Mouse (Mus musculus) cerebellum, postnatal 10 days (tissue): Measurements from ENCODE around the gene Gtf3a.
"Not testable (repeated sequence)": the region's sequence is repeated elsewhere in the genome, so short reads cannot be mapped to it uniquely, and the experiment has no call there.

ENCODE experiments used
- DNase-seq, 2 experiments: peaks; one replicate each; pipeline ENCODE4 v3.0.0; 2021; ENCODE audit warnings: mixed read lengths in 2 of 2

Gene Gtf3a

DNA sequence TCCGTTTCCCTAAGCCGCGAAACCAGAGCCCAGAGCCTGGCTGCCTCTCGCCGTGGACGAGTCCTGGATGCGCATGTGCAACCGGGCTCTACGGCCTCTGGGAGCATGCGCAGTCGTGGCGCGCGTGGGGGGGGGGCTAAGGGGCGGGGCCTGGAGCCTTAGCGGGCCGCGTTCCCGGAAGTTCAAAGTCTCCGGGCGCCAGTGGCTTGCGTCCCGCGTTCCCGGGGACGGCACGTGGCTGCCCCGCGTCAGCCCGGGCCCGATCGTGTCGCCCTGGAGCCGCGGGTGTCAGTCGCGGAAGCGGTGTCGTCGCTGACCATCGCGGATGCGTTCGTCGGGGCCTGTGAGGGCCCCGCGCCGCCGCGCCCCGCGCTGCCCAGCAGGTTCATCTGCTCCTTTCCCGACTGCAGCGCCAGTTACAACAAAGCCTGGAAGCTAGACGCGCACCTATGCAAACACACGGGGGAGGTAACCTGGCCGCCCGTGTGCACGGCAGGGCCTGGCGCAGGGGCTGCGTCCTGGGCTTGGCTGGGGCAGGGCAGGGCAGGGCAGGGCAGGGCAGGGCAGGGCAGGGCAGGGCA lies at the start of gene Gtf3a:
Gene Gtf3a, plus strand, starts transcription at position 150 of the 581 bp plus-strand sequence.
- peak; percentile 90 for DNase-seq

DNA sequence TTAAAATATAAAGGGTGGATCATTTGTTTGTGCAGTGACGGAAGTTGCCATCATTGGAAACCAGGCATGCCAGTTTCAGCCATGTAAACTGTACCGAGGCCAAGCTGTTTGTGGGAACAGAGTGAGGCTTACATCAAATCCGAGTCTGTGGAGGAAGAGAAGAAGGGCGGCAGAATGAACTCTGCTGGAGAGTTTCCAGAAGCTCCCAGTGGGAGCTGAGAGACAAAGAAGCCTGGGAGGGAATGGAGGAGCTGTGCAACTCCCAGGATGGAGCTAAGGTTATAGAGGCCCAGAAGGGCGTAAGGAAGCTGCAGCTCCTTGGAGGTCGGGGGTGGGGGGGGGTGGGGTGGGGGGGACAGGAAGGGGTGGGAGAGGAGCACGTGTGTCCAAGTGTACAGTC lies 48.1 kb upstream of the Gtf3a start:
- DNase-seq: peak; percentile 33 to 39

DNA sequence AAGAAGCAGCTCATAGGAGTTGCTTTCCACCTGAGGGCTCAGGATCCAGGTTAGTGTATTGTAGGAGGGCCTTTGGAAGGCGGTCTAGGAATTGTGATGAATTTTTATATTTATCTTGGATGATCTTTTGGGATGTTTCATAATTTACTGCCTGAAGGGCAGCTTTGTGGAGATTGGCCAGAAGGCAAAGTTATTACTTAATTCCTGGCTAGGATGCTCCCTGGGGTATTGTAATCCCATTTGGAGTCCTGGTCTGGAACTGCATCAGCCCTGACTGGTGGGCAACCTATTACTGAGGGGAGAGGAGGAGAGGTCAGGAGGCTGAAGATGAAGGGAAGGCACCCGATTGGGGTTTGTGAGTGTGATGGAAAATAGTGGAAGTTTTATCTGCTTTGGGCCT lies 47.0 kb upstream of the Gtf3a start:
- DNase-seq: no peak

DNA sequence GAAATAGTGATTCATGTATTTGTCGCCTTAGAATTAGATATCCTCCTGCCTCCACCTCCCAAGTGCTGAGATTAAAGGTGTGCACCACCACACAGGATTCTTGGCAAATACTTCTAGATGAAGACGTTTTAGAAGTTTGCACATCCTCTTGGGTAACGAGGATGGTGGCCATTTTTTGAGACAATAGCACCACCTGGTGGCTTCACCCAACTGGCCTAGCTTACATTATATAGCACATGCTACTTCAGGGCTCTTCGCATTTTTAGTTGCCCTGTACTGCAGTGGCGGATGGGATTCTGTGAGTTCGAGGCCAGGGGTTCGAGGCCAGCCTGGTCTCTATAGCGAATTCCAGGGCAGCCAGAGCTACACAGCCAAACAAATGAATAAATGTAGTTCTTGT lies 44.1 kb upstream of the Gtf3a start:
- peak; percentile 89 to 92 for DNase-seq

DNA sequence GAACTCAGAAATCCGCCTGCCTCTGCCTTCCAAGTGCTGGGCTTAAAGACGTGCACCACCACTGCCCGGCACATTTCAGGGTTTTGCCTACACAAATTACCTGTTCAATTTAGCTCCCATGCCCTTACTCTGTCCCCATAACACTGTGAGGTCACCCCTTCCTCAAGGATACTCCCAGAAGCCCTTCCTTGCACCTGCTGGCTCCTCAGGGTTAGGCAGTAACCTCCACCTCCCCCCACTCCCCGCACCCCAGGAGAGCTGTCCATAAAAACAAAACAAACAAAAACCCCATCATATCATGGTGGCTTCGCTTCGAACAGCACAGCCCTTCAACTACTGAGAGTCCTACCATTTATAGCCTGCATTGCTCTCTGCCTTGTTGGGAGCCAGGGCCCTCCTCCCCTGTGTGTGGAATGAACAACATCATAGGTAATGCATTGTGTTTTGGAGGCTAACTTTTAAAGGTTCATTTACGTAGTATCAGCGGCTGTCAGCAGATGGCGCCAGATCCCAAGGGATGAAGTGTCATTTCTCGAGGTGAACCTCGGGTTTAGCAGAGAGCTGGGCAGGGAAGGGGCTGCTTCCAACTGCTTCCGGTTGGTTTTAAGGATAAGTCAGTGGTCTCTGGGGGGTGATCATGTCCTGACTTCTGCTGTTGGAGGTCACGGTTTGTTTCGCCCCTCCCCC lies 42.8 kb upstream of the Gtf3a start:
- peak; percentile 91 to 93 for DNase-seq

DNA sequence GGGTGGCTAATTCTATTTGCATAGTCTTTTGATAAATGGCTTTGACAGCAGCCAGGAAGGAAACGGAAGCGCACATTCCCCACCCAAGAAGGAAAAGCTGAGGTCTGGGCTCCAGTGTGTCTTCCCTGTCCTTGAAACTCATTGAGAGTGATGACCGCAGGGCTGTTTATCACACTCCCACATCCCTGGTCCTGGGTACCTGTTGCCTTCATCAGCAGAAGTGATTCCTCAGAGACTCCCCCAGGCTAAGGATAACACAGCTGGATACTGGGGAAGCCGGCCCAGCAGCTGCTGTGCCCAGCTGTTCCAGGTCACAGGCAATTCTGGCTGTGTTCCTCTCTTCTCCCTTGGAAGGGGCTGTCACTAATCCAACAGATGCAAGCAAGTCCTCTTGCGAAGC lies 40.9 kb upstream of the Gtf3a start:
- no peak for DNase-seq

DNA sequence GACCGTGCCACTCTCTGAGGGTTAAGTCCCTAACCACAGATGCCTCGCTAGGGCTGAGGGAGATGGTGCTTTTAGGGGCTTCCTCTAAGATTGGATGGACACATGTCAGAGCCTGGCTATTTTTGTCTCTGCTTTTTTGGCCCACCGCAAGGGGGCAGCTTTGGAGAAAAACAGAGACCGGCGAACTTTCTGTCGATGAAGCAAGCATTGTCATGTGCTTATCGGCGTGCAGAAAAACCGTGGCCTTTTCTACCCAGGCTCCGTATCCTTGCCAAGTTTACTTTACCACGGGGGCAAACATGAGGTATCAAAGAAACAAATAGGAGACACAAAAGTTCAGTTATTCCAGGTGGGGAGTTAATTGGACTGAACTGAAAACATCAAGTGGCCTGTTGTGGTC lies 39.8 kb upstream of the Gtf3a start:
- DNase-seq: peak in 1 of 2 experiments; percentile 31

DNA sequence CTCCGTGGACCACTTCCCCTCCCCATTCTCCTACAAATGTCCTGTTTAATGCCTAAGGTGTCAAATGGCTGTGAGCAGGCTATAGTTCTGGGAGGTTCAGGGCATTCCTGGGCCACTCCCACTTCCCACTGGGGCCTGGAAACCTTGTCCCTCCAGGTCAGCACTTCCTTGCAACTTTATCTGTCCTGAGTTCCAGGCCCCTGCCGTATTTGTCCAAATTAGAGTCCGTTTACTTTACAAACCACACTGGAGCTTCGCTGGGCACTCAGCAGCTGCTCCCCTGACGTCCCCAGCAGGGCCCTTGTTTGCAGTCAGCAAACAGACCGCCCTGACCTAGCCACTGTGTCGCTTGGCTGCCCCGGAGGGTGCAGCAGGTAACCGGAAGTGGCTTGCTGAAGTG lies 36.3 kb upstream of the Gtf3a start:
- no peak for DNase-seq

DNA sequence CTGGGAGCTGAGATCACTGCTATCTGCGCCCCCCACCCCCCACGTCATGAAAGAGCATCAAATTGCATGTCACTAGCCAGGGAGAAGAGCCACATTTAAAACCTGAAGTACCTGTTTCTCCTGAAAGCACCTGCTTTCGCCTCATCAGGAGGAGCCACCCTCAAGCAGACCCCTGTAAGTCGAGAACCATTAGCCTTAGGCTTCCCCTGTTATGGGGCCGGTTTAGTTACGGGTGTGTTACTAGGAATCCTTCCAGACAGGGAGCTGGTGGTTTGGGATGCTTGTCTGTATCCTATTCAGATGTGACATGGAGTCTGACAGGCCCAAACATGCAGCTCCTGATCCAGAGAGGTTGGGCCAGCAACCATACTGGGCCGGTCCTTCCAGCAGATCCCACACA lies 35.1 kb upstream of the Gtf3a start:
- DNase-seq: no peak

DNA sequence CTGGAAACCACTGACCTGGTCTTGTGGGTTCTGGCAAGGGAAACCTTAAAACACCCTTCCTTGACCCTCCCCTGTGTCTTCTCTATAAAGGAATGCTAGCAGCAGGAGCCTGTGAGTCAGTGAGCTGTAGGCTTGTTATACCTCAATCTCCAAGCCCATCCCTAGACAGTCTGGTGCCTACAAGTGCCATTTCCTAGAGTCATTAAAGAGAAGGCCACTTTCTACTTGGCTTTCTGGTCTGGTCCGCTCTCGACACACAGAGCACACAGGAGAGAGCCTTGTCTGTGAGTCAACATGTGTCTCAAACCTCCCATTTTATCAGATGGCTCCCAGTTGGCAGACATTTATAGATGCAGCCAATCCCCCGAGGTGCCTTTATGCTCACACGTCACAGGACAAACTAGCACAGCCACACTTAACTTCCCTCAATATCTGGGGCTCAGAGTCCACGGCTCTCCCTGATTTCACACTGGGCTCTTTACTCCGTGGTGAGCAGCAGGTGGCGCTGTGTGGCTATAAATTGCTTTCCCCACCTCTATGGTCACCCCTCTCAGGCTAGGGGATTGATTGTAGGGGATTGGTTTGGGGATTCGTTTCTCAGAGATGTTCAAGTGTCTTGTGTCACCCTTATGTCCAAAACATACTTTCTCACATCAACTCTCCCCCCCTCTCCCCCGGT lies 34.2 kb upstream of the Gtf3a start:
- DNase-seq: peak; percentile 87 to 89

DNA sequence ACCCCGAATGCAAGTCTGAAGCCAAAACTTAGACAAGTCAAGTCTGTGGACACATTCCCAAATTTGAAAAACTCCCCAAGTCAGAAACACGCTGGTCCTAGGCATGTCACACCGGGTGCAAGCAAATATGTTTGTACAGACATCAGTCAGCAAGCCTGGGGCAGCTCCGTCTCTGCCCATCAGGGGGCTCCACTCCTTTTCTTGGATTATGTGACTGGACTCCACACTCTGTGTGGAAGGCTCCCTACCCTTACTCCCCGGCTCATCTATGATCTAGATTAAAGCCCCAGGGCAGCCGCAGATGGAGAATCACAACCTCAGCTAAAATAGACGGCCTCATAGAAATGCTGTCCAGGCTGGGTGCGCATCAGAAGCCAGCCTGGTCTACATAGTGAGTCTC lies 32.2 kb upstream of the Gtf3a start:
- peak in 1 of 2 experiments; percentile 41 for DNase-seq

DNA sequence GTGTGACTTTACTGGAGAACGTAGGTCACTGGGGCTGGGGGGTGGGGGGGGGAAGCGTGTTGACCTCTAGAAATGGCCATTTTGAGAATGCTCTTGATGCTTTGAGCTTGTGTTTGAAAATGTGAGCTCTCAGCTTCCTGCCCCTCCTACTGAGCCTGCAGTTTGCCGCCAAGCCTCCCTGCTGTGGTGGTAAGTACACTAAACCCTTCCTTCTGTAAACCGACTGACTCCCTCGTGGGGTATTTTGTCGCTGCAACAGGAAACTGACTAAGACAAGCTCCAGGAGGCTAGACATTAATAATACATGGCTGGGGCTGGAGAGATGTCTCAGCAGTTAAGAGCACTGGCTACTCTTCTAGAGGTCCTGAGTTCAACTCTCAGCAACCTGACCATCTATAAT lies 31.7 kb upstream of the Gtf3a start:
- DNase-seq: no peak

DNA sequence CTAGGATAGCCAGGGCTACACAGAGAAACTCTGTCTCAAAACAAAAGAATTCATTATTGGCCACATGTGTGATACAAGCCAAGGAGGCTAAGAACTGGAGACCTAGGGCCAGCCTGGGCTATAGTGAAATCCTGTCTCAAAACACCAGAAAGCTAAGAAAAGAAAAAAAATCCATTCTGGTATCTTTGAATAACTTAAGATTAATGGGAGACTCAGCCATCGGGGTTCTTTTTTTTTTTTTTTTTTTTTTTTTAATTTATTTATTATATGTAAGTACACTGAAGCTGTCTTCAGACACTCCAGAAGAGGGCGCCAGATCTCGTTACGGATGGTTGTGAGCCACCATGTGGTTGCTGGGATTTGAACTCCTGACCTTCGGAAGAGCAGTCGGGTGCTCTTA lies 31.1 kb upstream of the Gtf3a start:
- DNase-seq: not testable (repeated sequence)

DNA sequence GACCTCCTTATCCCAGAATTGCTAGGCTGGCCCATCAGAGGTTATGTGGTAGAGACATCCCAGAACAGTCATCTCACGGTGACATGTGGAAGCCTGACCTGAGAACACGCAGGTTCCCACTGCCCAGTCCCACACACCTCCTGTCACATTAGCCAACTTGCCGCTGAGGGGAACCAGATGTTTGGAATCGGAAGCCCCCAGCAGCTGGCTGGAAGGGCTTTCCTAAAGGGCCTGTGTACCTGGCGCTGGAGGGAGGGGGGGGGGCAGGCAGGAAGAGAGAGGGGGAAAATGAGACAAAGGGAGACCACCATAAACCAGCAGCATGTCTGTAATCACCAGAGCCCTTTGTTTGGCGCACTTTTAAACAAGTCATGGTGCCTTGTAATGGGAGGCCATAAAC lies 28.6 kb upstream of the Gtf3a start:
- DNase-seq: no peak

DNA sequence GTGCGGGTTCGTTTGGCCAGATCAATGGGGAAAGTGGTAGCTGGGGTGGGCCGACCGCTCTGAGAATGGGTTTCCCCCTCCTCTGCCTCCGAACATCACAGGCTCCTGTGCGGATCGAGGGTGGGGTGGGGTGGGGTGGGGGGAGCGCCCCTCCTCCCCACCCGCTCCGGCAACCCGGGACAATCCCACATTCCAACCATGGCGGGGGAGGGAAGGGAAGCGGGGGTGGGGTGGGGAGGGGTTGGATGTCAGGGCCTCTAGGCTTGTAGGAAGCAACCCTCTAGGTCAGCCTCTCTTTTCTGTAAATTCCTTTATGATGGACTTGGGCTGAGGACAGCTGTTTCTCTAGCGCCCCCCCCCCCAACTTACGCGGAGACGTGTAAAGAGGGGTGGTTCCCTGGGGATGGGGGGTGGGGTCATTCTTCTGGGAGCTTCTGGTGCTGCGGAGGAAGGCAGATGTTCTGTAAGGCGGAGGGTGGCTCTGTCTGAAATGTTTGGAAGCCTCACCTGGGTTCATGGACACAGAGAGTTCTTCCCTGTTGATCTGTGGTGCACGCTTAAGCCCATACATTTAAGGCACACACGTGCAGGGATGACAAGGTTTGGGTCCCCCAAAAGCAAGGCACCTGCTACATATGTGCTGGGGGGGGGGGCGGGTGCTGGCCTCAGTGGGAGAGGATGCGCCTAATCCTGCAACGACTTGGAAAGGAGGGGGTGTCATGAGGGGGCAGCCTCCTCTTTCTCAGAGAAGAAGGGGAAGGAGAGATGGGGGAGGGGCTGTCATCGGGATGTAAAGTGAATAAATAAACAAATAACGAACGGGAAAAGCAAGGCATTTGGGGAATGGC lies 27.9 kb upstream of the Gtf3a start:
- DNase-seq: no peak

DNA sequence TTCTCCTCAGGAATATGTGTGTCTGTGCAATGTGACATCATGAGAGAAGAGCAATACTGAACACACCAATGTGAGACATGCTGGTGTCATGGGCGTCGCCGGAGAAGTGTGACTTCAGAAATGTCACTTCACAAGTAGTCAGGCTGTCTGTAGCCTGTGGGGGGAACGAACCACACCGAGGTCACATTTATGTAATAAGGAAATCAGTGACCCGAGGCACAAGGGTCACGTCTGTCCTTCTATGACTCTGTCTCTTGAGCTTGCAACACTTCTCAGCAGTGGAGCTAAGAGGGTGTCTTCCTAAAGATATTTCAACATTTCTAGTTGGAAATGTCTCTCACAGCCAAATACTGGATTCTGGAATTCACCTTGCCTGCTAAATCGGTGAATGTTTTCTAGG lies 27.2 kb upstream of the Gtf3a start:
- DNase-seq: no peak

DNA sequence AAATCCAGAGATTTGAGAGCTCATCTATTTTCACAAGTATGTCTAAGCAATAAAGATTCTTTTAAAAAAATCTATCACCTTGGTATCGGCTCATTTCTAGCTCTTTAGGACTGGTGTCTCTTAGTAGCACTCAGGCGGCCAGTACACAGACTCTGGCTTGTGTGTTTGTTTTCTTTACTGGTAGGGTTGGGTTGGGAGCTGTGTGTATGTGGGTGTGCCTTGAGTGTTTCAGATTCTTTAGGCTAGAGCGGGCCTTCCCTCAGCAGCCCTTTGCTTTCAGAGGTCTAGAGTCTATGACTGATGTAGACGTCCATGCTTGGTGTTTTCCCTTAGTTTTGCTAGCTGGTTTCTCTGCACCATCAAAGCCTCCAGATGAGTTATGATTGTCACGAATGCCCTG lies 24.9 kb upstream of the Gtf3a start:
- DNase-seq: no peak

DNA sequence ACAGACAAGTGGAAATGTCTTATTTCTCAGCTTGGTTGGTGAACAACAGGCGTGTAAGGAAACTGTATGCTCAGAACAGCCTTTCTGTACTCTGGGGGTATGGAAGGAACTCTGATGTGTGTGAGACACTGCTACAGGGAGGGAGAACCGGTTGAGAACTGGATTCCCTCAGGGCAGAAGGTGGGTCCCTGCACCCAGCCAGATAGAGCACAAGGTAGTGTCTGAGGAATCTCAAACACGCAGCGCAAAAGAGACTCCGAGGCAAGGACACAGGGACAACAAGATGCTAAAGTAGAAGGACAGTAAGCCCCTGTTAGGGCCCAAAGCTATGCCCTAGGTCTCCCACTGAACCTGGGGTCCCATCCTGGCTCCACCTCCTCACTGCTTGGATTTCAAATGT lies 21.8 kb upstream of the Gtf3a start:
- no peak for DNase-seq

DNA sequence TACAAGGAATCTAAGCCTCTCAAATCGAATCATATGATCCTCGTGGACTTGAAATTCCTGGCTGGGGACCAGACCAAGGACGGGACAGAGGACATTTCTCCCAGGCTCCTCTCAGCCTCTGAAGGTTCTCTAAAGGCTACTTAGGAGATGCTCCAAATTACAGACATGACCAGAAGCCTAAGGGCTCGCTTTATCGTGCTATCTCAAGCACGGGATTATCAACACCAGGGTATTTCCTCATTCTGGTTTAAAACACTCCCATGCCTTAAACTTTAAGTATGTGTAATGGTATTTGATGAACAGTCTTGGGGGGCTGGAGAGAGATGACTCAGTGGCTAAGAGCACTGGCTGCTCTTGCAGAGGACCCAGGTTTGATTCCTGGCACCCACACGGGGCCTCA lies 17.0 kb upstream of the Gtf3a start:
- no peak for DNase-seq

DNA sequence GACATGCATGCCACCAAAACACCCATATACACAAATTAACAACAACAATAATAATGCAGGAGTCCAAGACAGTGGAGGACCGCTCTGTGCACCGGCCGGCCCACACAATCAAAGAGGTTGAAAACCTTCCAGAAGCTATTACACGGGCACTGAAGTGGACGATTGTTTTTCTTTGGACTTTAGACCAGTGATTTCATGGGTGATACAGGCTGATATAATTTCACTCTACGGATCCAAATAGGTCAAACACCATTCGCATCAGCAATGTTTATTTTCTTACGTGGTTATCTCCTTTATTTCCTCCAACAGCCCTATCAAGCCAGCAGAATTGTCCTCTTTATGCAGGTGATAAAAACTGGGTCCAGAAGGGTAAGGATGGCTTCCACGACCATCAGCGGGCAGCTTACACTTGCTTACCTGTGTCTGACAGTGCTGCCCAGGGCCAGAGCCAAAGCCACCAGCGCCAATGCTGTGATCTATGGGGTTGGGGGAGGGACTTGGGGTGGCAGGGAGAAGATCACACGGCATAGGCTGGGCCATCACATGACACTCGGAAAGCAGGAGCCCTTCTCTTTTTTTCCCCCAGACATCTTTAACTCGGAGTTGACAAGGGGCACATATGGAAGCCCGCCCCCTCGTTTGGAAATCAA lies 16.4 kb upstream of the Gtf3a start:
- DNase-seq: no peak

DNA sequence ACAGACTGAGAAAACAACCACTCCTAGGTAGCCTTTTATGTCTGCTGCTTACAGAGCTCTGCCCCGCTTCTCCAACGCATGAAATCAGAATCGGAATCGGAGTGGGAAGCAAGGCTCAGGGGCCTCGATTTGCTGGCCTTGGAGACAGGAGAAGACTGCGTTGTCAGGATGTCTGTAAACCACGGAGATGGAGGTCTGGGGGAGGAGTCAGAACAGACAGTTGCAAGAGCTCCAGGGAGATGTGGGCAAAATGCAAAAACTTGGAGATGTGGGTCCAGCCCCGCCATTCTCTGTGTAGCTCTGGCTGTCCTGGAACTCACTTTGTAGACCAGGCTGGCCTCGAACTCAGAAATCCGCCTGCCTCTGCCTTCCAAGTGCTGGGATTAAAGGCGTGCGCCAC lies 15.0 kb upstream of the Gtf3a start:
- no peak for DNase-seq

DNA sequence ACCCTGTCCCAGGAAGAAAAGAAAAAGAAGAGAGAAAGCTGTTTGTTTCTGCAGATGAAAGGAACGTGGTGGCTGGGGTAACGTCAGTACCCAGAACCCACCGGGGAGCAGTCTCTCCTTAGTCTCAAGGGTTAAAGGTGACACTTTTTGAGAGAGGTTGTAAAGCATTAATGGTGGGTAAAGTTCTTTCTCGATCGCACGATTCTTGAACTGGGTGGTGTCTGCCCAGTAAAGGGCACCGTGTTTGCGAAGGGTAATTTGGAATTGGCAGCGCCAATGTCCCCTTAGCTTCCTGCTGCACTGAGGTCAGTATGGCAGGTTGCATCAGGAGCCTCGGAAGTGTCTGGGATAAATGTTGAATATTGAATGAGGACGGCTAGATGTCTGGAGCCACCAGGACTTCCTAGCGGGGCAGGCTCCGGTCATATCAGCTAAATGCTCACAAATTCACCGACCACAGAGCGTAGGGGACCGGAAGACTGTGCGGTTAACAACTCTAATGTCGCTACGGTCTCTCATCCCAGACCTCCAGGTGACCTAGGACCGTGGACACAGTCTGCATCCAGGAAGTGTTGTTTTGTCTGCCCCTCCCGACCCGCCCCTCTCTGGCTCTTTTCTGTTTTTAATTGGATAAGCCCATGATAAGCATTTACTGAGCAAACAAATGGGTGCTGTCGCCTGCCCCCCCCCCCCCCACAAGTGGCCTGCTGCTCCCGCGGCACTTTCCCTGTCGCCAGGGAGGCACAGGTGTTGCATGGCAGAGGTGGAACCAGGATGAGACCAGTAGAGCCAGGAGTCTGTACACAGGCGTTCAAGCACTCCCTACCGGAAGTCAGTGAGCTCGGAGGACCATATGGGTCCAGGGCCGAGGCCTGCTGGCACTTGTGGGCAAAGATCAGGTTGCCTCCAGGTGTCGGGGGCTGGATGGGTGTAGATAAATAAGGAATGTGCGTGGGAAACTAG lies 10.6 kb upstream of the Gtf3a start:
- DNase-seq: no peak
